Mouse (Mus musculus) B cell, adult (primary cell): ENCODE measurements around the gene Vmn2r41. TPM values are rescaled to one million over a fixed set of nuclear protein-coding genes. Genes with fewer than 3 reads are reported as not detected.

Source experiments
- total RNA-seq: library from RNA; stranded (reverse); gene quantifications from 4 replicates; pipeline ENCODE4 v1.2.4, GENCODE M21; 2023; ENCODE audit not compliant: inconsistent age

Gene Vmn2r41
- total RNA-seq = not detected in 4 replicates

DNA sequence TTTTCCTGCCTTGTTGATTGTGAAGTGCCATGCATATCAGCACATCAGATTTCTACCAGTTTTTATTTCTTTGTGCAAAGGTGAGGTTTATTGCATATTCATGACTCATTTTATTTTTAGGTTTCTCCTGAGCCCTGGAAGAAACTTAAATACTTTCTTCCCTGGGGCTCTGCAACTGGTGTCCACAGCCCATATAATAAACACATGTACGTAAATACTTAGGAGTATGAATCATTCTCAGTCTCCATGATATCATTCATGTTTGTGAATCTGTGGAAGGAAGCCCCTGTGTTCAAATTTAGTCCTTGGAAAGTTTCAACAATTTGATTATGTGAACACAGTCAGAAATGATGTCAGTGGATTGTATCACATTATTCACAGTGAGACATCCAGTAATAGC lies at the start of gene Vmn2r41:
Gene Vmn2r41, minus strand, starts transcription at position 101 of the 400 bp plus-strand sequence.

DNA sequence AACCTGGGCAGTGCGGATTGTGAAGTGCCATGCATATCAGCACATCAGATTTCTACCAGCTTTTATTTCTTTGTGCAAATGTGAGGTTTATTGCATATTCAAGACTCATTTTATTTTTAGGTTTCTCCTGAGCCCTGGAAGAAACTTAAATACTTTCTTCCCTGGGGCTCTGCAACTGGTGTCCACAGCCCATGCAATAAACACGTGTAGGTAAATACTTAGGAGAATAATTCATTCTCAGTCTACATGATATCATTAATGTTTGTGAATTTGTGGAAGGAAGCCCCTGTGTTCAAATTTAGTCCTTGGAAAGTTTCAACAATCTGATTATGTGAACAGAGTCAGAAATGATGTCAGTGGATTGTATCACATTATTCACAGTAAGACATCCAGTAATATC lies 38.8 kb upstream of the Vmn2r41 start, which contains the start of gene Vmn2r42:
Gene Vmn2r42, minus strand, starts transcription at position 101 of the 400 bp plus-strand sequence.

Other genes with a start within 250 kb of the Vmn2r41 start
- not detected in 4 replicates for gene Vmn2r42, start 38.7 kb upstream of the Vmn2r41 start, total RNA-seq
- gene Vmn2r43, start 98.9 kb upstream of the Vmn2r41 start, total RNA-seq = not detected in 4 replicates
- not detected in 4 replicates for gene Vmn2r44, start 221.7 kb upstream of the Vmn2r41 start, total RNA-seq